Mouse (Mus musculus) bone marrow macrophage, adult 2 months (primary cell): ENCODE measurements around the gene Rnf166.

Experiments
- CTCF ChIP-seq: IDR thresholded peaks from 2 replicates; pipeline ENCODE4 v1.5.1; 2012; ENCODE audit warnings: low read depth, mild to moderate bottlenecking, low read length, moderate library complexity
- POLR2A ChIP-seq: IDR thresholded peaks from 2 replicates; pipeline ENCODE4 v1.6.1; 2012; ENCODE audit warnings: mild to moderate bottlenecking, low read depth, low read length, borderline replicate concordance

DNA sequence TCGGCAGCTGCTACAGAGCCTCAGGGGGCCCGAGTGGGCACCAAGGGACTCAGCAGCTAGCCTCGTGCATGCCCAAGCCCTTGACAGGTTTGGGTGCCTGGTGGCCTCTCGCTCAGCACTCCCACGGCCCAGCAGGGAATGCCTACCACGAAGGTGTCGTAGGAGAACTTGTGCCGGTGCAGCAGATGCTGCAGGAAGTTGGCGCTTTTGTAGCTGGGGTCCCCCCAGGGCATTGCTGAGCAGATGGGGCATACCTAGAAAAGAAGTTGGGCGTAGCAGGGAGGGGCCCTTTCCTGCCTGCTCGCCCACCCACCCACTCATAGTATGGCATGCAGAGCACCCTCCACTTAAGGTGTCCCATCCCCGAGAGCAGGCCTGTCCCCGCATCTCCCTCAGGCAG, 8.0 kb downstream of the Rnf166 start:
- TF ChIP-seq CTCF (no peak), POLR2A (no peak)
